Mouse (Mus musculus): Measurements from ENCODE around the gene Olfr518.
A peak's percentile ranks its signal among the peaks of the same experiment; 100 is the strongest.

DNA sequence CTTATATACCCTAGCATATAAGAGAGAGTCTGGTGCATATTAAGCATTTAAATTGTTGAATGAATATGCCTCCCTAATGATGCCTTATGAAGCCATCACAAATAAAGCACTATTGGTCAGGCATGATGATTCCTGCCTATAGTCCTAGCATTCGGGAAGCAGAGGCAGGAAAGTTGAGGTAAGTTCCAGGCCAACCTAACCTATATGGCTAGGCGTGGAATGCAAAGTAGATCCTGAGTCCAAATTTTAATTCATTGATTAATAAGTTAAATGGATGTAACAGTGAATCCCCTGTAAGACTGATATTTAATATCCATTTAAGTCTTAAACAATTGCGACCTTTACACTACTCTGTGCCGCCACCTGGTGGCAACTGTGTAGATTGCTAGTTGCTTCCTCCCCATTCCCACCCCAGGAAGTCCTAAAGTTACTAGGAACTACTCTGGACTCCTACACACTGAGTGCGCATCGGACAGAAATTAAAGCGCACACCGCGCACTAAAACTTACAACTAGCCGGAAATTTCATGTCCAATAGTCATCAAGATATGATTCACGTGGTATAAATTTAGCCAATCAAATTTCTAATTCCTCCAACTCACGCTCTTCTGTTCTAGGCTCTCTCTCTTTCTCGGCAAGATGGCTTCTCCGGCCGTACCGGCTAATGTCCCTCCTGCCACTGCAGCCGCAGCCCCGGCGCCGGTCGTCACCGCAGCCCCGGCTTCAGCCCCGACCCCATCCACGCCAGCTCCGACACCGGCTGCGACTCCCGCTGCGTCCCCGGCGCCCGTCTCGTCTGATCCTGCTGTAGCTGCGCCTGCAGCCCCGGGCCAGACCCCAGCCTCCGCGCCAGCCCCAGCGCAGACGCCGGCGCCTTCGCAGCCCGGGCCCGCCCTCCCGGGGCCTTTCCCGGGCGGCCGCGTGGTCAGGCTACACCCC is 49.3 kb upstream of the Olfr518 start, which contains the start of gene Eif3f:
- TF ChIP-seq POLR2A (IDR thresholded peaks at IDR 0.05; ENCODE audit: low read depth, low read length) (peak; percentile 70), CTCF (IDR thresholded peaks at IDR 0.05; ENCODE audit: extremely low read depth, insufficient read length, insufficient replicate concordance, low read depth, low read length) (peak; percentile 83; the same call in 1 of the 2 replicates)

All from small intestine, adult 2 months (tissue).